Mouse (Mus musculus): Measurements from ENCODE around the gene Dyrk2. TPM values are rescaled to one million over a fixed set of nuclear protein-coding genes. Genes with fewer than 3 reads are reported as not detected.

The Dyrk2 gene
- polyA plus RNA-seq, 1 experiment from 2014 or later: 11.0 TPM

DNA sequence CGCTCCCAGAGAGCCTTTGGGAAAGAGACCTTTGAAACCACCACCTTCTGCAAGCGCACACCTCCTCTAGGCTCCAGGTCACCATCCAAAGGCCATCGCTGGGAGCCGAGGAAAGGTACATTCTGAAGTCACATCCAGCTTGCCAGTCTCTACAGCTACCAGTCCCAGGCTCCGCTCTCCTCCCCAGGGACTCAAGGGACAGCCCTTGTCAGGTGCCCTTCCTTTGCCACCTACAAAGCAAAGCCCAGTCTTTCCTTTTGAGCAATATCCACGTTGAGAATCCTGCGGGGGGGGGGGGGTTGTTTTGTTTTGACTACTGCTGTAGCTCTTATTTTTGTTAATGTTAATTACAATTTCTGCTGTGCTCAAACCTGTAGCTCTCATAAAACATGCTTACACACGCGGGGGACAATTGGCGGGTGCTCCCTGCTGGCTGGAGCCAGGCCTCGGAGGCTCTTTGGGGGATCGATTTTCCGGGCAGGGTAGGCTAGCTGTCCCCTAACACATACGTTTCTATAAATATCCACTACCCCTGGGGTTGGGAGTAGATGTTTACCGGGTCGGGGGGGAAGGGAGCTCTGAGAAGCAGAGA is 2.6 kb downstream of the Dyrk2 start:
- Histone ChIP-seq H3K9ac (peak overlapping the region; percentile 99), H3K4me1 (replicated peaks) (peaks cover 47% of the 10 kb centered on the region), H3K27ac (replicated peaks) (peak overlapping the region; percentile 98), H3K4me3 (peak overlapping the region; percentile 78), H3K9me3 (no peaks in the 10 kb centered on the region; the same call in 1 of the 2 replicates), H3K4me2 (peak overlapping the region; percentile 88), H3K27me3 (no peaks in the 10 kb centered on the region), H3K36me3 (peaks cover 31% of the 10 kb centered on the region)
- ATAC-seq (ENCODE audit: low read depth): no peak
- 10% methylated on average over 16 of the region's 16 CpGs for WGBS

DNA sequence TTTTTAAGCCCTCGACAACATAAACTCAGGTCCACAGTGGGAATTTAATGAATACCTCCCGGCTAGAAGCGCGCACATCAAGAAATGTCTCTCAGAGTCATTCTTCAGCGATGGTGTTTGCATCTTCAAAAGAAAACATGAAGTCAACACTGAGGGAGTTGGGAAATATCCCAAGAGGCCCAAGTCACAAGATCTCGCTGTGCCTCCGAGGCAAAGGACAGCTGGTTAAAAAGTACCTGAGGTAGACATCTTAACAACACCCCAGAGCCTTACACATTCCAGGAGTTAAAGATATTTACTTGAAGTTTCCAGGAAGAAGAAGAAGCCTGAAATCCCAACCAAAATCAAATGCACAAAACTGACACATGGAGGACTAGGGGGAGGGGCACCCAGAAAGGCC is 5.0 kb downstream of the Dyrk2 start:
- no peak overlapping the region for H3K4me3 ChIP-seq
- peak overlapping the region; percentile 20; the same call in 1 of the 2 replicates for H3K4me2 ChIP-seq
- ATAC-seq (ENCODE audit: low read depth): no peak
- H3K9ac ChIP-seq: no peak overlapping the region
- H3K27me3 ChIP-seq: no peaks in the 10 kb centered on the region
- no peak overlapping the region for H3K27ac ChIP-seq (replicated peaks)
- H3K4me1 ChIP-seq (replicated peaks): peaks cover 39% of the 10 kb centered on the region
- WGBS: 91% methylated on average over 7 of the region's 7 CpGs
- peaks cover 55% of the 10 kb centered on the region for H3K36me3 ChIP-seq
- H3K9me3 ChIP-seq: peaks cover 17% of the 10 kb centered on the region

DNA sequence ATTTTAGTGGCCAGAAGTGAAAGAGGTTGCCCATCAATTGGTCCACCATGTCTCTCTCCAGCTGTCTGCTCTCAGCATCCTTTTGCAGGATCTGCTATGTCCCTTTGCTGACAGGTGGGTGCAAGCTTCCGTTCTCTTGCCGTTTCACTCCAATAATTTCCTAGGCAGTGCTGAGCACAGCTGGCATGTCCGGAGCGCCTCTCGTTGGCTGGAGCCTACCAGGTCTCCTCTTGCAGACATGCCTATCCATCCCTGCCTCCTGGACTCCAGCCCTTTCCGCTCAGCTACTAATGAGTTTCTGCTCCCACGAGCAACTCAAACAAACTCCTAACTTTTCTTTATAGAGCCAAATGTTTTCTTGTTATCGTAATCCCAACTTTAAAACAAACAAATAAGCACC is 6.4 kb downstream of the Dyrk2 start:
- Histone ChIP-seq H3K27ac (replicated peaks) (no peak overlapping the region), H3K36me3 (peaks cover 69% of the 10 kb centered on the region), H3K9ac (no peak overlapping the region), H3K27me3 (no peaks in the 10 kb centered on the region), H3K4me3 (no peak overlapping the region), H3K9me3 (peaks cover 21% of the 10 kb centered on the region), H3K4me2 (no peak overlapping the region), H3K4me1 (replicated peaks) (peaks cover 38% of the 10 kb centered on the region)
- ATAC-seq (ENCODE audit: low read depth): no peak
- 89% methylated on average over 8 of the region's 8 CpGs for WGBS

DNA sequence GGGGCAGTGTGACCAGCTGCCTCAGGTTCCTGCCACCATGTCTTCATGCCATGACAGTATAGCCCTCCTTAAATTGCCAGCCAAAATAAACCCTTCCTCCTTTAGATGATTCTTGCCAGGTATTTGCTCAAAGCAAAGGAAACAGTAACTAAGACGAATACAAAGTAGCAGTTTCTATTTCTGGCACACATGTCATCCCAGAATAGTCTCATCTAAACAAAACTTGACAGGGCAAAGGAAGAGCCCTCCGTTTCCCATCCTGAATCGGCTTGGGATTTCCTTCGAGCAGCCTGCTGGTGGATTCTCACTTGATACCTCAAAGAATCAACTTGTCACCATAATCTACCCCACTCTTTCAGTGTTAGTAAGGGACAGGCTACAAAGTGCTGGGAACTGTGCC is 7.8 kb downstream of the Dyrk2 start:
- Histone ChIP-seq H3K27me3 (no peaks in the 10 kb centered on the region), H3K4me3 (no peak overlapping the region), H3K9me3 (peaks cover 21% of the 10 kb centered on the region), H3K36me3 (peaks cover 77% of the 10 kb centered on the region), H3K9ac (no peak overlapping the region), H3K27ac (replicated peaks) (no peak overlapping the region), H3K4me1 (replicated peaks) (peaks cover 34% of the 10 kb centered on the region), H3K4me2 (no peak overlapping the region)
- no peak for ATAC-seq (ENCODE audit: low read depth)
- WGBS: 88% methylated on average over 4 of the region's 4 CpGs

DNA sequence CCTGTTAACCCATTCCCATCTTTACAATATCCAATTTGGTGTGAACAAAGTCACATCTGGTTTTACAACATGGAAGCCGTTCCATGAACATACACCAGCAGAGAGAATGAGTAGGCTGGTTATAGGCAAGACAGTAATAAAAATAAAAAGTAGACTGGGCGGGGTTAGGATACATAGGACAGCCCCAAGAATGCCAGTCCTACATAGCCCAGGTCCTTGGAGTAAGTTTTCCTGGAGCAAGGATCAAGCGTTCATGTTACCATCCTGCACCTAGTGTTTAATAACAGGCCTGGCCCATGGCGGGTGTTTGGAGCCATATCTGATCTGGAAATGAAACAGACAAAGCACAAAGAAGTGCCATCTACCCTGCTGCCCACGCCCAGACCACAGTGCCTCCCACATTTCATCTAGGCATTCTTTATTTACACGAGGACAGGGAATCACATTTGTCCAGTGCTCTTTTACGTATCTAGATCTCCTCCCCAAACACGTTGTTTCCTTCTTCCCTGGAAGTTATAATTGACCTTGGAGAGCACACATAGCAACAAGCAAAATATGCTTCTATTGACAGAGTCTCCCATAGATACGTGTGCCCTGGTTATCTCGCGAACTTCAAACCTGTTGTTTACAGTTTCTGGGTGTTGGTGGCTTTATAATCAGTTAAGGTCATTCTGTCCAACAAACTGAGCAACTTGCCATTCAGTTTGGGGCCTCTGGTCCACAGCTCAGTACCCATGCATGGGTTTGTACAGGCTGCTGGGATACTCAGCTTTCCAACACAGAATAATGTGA is 8.6 kb downstream of the Dyrk2 start:
- WGBS: 96% methylated on average over 11 of the region's 11 CpGs
- Histone ChIP-seq H3K4me3 (no peak overlapping the region), H3K36me3 (peaks cover 84% of the 10 kb centered on the region), H3K9me3 (peaks cover 21% of the 10 kb centered on the region), H3K4me1 (replicated peaks) (peaks cover 31% of the 10 kb centered on the region), H3K9ac (no peak overlapping the region), H3K27me3 (no peaks in the 10 kb centered on the region), H3K4me2 (no peak overlapping the region), H3K27ac (replicated peaks) (no peak overlapping the region)
- no peak for ATAC-seq (ENCODE audit: low read depth)

DNA sequence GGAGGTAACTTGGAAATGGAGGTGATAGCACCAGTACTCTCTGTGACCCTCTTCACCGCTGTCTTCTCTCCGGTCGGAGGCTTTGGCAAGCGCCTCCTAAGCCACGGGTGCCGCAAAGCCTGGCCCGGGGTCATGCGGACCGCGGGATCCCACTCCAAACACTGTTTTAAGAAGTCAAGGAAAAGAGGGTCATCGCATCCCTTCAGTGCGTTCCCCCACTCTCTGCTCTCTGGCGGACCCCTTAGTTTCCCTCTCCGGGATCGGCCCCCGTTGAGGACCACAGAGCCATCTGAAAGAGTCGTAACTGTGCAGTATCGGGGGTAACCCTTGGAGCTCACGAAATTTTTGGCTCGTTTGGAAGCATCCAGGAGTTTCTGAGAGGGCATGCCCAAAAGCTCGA is 10.4 kb downstream of the Dyrk2 start:
- no peak for ATAC-seq (ENCODE audit: low read depth)
- Histone ChIP-seq H3K4me1 (replicated peaks) (peaks cover 16% of the 10 kb centered on the region), H3K36me3 (peaks cover 76% of the 10 kb centered on the region), H3K27ac (replicated peaks) (no peak overlapping the region), H3K27me3 (no peaks in the 10 kb centered on the region), H3K9me3 (peaks cover 21% of the 10 kb centered on the region), H3K9ac (no peak overlapping the region), H3K4me2 (no peak overlapping the region), H3K4me3 (no peak overlapping the region)
- 97% methylated on average over 21 of the region's 21 CpGs for WGBS

DNA sequence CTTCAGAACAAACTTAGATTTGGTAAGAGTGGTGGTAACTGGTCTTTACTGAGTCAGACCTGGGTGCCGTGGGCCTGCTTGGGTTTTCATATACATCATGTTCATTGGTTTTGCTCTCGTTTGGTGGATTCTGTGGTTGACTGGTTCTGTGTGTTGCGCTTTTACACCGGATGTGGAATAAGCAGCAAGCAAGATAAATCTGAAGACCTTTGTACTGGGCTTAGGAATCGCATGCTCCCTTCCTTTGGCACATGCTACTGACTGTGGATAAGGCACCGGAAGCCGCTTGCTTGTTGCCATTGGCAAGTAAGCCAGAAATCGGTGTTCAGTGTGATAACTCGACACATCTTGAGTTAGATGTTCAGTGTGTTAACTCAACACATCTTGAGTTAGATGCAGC is 15.4 kb downstream of the Dyrk2 start:
- Histone ChIP-seq H3K4me2 (no peak overlapping the region), H3K27me3 (no peaks in the 10 kb centered on the region), H3K9ac (no peak overlapping the region), H3K4me3 (no peak overlapping the region), H3K9me3 (peaks cover 1% of the 10 kb centered on the region; the same call in 1 of the 2 replicates), H3K27ac (replicated peaks) (no peak overlapping the region), H3K4me1 (replicated peaks) (peaks cover 13% of the 10 kb centered on the region), H3K36me3 (peaks cover 26% of the 10 kb centered on the region)
- no peak for ATAC-seq (ENCODE audit: low read depth)
- WGBS: 93% methylated on average over 9 of the region's 9 CpGs

DNA sequence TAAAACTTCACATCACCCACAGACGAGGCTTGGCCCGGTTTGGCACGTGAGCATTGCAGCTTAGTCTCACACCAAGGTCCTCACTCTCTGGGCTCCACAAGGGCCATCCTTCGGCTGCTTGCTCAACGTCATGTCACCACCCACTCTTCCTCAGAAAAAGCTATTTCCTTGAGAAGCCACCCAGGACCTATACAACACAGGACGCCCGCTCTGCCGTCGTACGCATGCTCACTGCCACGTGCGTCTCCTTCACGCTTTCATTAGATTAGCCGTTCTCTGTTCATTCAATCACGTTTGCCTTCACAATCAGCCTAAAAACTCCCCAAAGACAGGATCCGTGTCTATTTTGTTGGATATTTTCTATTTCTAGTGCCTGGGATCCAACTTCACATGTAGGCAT is 17.5 kb downstream of the Dyrk2 start:
- no peaks in the 10 kb centered on the region for H3K9me3 ChIP-seq
- no peak overlapping the region for H3K4me3 ChIP-seq
- H3K9ac ChIP-seq: no peak overlapping the region
- ATAC-seq (ENCODE audit: low read depth): no peak
- H3K27me3 ChIP-seq: no peaks in the 10 kb centered on the region
- H3K36me3 ChIP-seq: peaks cover 10% of the 10 kb centered on the region
- WGBS: 76% methylated on average over 16 of the region's 16 CpGs
- peaks cover 13% of the 10 kb centered on the region for H3K4me1 ChIP-seq (replicated peaks)
- no peak overlapping the region for H3K27ac ChIP-seq (replicated peaks)
- H3K4me2 ChIP-seq: no peak overlapping the region

DNA sequence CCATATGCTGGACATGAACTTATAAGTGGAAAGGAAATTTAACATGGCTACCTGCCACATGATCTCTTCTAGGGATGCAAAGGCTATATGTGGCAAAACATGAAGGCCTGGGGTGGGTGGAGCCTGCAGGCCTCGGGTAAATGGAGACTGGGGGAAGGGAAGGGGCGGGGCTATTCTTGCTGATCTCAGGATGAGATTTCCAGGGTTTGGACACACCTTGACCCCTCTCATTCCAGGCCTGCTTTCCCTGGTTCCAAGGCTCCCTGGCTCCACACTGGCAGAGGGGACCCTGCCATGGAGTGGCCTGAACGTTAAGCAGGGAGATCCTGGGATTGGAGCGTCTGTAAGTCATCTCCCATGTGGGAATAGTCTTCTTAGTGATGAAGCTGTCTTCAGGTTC is 21.5 kb downstream of the Dyrk2 start:
- Histone ChIP-seq H3K27ac (replicated peaks) (no peak overlapping the region), H3K4me1 (replicated peaks) (0 out of 2 replicates have a peak, but pooled peaks cover under 1% of the 10 kb centered on the region), H3K27me3 (no peaks in the 10 kb centered on the region), H3K36me3 (no peaks in the 10 kb centered on the region), H3K4me3 (no peak overlapping the region), H3K9ac (no peak overlapping the region), H3K9me3 (no peaks in the 10 kb centered on the region), H3K4me2 (no peak overlapping the region)
- 83% methylated on average over 4 of the region's 4 CpGs for WGBS
- ATAC-seq (ENCODE audit: low read depth): no peak

DNA sequence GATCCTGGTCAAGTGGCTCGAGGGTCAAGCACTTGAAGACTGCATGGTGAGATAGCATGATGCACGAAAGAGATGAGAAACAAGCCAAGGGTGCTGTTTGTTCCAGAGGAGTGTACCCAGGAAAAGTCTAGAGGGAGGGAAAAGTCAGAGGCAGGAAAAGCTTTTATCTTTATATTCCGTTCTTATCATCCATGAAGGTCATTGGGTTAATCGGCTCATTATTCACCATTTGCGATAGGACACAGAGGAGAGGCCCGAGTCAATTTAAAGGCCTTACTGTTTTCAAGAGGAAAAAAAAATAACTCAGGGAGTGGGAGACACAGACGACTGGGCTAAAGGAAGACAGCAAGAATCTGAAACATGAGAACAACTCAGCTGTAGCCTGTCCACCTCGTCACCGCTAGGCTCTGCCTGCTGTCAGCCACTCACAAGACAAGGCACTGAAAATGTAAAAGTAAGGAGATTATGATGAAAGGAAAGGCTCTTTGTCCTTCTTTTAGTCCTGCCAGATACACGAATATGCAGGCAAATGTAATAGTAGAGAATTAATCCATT is 22.9 kb downstream of the Dyrk2 start:
- Histone ChIP-seq H3K36me3 (no peaks in the 10 kb centered on the region), H3K4me1 (replicated peaks) (no peaks in the 10 kb centered on the region), H3K9ac (no peak overlapping the region), H3K27me3 (no peaks in the 10 kb centered on the region), H3K27ac (replicated peaks) (no peak overlapping the region), H3K9me3 (no peaks in the 10 kb centered on the region), H3K4me2 (no peak overlapping the region), H3K4me3 (no peak overlapping the region)
- 58% methylated on average over 10 of the region's 10 CpGs for WGBS
- ATAC-seq (ENCODE audit: low read depth): no peak

DNA sequence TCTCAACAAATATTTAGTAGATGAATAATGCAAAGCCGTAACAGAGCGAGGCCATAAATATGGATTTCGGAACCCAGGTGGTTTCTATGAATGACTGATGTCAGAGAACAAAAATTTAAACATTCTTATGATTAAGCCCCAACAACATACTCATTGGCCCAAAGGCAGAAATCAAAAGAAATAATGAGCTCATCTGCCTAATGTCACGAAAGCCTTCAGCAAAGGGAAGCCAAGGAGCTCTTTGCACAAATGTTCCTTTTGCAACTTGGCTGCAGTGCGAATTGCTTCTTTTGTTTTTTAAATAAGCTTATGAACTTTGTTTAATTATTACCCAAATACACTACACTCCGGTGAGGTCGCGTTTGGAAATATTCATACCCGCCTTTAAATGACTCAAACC is 29.4 kb downstream of the Dyrk2 start:
- Histone ChIP-seq H3K27me3 (no peaks in the 10 kb centered on the region), H3K4me1 (replicated peaks) (no peaks in the 10 kb centered on the region), H3K4me2 (no peak overlapping the region), H3K4me3 (no peak overlapping the region), H3K9me3 (no peaks in the 10 kb centered on the region), H3K27ac (replicated peaks) (no peak overlapping the region), H3K9ac (no peak overlapping the region), H3K36me3 (no peaks in the 10 kb centered on the region)
- 89% methylated on average over 9 of the region's 9 CpGs for WGBS
- no peak for ATAC-seq (ENCODE audit: low read depth)

DNA sequence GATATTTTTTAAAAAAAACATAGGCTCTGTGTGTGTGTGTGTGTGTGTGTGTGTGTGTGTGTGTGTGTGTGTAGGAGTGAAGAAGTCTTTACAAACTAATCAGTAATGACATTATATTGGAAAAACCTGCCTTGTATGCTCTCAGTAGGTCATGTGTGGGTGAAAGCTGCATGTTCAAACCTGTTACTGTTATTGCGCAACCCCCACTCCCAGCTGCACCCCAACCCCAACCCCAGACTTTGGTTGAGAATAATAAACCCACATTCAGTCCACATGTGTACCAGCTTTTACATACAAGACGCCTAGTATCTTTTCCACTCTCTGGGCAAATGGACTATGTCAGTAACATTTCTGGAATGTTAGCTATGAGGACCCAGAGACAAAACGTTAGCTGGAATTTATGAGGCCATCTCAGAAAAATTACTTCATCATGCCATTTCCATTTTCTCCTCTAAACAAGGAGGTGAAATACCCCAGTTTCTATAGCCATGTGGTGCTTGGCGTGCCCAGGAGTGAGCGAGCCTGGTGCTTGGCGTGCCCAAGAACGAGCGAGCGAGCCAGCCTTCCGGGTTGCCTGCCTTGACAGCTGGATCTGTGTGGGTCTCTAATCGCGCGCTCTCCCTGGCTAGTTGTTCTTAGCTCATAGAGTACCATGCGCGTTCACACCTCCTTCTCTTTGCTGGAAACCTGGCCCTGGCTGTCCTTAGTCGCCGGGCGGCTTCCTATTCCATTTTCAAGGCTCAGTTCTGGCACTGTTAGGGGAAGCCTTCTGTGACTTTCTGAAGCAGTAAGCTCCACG is 30.5 kb downstream of the Dyrk2 start:
- no peak for ATAC-seq (ENCODE audit: low read depth)
- 94% methylated on average over 19 of the region's 19 CpGs for WGBS
- no peaks in the 10 kb centered on the region for H3K4me1 ChIP-seq (replicated peaks)
- H3K4me3 ChIP-seq: no peak overlapping the region
- no peak overlapping the region for H3K27ac ChIP-seq (replicated peaks)
- no peaks in the 10 kb centered on the region for H3K9me3 ChIP-seq
- H3K9ac ChIP-seq: no peak overlapping the region
- no peaks in the 10 kb centered on the region for H3K27me3 ChIP-seq
- no peaks in the 10 kb centered on the region for H3K36me3 ChIP-seq
- H3K4me2 ChIP-seq: no peak overlapping the region

Data from neural tube, embryonic 13.5 days (tissue).